Mouse (Mus musculus): Measurements from ENCODE around the gene Cfap43.

Gene Cfap43

GRCm38 (mm10) chr19:47795009-47795728 is 123.9 kb downstream of the Cfap43 start:
- DNase-seq (ENCODE audit: low read depth, low spot score), result peak; percentile 11

- no peak for DNase-seq (ENCODE audit: low read depth, low spot score)
These were observed 124.8 kb downstream of the Cfap43 start for GRCm38 (mm10) chr19:47794331-47794730.

- no peak for DNase-seq (ENCODE audit: low read depth, low spot score)
These were observed 128.6 kb downstream of the Cfap43 start for GRCm38 (mm10) chr19:47790316-47791020.

GRCm38 (mm10) chr19:47783898-47784297 is 135.2 kb downstream of the Cfap43 start:
- DNase-seq (ENCODE audit: low read depth, low spot score), result no peak

DNA sequence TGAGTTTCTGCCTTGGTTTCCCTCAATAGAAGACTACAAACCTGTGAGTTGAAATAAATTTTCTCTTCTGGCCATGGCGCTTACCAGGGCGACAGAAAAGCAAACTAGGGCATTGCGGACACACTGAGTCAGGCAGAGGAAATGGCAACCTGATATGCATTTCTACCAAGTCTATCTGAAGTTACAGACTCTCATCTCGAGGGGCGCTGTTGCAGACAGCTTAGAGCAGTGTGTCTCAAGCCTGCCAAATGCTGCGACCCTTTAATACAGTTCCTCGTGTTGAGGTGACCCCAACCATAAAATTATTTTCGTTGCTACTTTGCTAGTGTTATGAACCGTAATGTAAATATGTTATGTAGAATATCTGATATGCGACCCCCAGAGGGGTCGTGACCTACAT is 138.1 kb downstream of the Cfap43 start:
- DNase-seq (ENCODE audit: low read depth, low spot score), result no peak

- DNase-seq (ENCODE audit: low read depth, low spot score), result no peak
These were observed 138.9 kb downstream of the Cfap43 start for GRCm38 (mm10) chr19:47780145-47780544.

- no peak for DNase-seq (ENCODE audit: low read depth, low spot score)
These were observed 141.2 kb downstream of the Cfap43 start for GRCm38 (mm10) chr19:47777847-47778246.

GRCm38 (mm10) chr19:47755625-47756024 is 163.5 kb downstream of the Cfap43 start:
- no peak for DNase-seq (ENCODE audit: low read depth, low spot score)

DNA sequence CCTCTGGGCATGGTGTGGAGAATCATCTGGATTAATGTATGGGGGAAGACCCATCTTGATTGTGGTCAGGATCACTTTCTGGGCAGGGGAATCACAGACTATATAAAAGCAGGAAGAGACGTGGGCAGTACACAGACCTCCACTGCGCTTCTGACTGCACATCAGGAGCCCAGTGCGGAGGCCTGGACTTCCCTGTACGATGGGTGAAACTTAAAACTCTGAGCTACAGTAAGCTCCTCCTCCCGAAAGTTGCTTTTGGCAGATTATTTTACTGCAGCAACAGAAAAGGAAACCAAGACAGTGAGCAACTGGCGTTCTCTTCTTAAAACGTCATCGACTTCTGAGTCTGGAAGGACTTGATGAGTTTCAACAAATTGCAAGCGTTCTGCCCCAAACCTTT is 164.2 kb downstream of the Cfap43 start:
- DNase-seq (ENCODE audit: low read depth, low spot score), result peak; percentile 17

GRCm38 (mm10) chr19:47753921-47754320 is 165.2 kb downstream of the Cfap43 start:
- no peak for DNase-seq (ENCODE audit: low read depth, low spot score)

- DNase-seq (ENCODE audit: low read depth, low spot score), result no peak
These were observed 166.6 kb downstream of the Cfap43 start for GRCm38 (mm10) chr19:47752456-47752855.

DNA sequence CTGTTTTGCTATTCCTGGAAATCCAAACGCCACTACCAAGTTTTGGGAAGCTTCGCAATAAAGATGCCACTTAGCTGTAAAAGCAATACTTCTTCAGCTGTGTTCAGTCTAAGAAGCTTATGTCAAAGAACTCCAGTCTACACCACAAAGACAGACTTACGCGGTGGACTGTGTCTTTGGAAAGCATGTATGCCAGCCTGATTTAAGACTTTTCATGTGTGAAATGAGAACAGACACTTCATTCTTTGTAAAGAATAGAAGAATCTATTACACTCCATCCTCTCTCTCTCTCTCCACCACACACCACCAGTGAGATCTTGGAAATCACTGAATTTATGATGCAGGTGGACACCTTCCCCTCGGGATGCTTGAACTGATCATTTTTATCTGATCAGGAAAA is 168.7 kb downstream of the Cfap43 start:
- no peak for DNase-seq (ENCODE audit: low read depth, low spot score)

- no peak for DNase-seq (ENCODE audit: low read depth, low spot score)
These were observed 170.1 kb downstream of the Cfap43 start for GRCm38 (mm10) chr19:47748950-47749349.

DNA sequence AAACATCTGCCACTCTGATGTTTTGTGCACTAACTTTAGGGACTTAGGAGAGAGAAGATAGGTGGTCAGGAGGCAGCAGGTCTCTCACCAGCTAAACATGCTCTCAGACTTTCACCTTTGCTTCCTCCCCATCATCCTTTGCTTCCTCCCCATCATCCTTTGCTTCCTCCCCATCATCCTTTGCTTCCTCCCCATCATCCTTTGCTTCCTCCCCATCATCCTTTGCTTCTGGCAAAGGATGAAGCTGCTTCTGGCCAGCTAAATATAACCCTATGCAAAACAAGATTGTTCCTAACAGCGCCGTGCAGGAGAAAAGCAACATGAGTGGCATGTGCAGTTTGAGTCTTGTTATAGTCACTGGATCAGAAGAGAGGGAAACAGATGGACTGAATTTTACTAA is 172.0 kb downstream of the Cfap43 start:
- no peak for DNase-seq (ENCODE audit: low read depth, low spot score)

GRCm38 (mm10) chr19:47731931-47732330 is 187.2 kb downstream of the Cfap43 start:
- peak; percentile 60 for DNase-seq (ENCODE audit: low read depth, low spot score)

DNA sequence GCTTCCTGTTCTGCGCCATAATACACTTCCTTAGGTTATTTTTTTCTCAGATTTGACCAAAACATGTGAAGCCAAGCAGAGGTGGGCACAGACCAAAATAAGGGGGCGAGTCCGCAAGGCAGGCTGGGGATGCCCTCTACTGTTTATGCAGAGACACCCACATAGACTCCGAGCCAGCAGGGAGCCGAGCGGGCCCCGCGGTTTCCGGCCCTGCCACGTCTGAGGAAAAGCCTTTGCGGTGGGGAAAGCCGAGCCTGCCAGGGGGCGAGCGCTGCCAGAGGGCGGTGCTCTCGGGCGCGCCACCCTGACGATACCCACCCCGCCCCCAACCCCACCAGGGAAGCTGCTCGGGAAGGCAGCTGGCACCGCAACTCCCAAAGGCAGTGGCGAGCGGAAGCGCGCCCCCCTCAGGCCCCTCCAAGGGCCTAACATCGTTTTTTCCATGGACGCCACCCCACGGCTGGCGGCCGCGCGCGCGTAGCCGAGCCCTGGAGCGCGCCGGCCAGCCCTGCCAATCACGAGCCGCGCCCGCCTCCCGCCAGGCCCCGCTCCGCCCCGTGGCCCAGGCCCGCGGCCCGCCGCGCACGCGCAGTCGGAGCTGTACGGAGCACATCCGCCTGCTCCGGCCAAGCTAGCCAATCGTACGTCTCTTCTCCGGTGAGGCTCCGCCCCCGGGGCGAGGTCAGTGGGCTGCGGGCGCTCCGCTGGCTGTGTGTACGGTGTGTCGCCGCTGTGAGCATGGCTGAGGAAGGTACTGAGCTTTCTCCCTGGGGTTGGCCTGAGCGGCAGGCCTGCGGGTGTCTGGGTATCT is 187.8 kb downstream of the Cfap43 start, which contains the start of gene Sfr1:
Sfr1 (plus strand) TSS at position 612 of the 811 bp plus-strand sequence.
- peak; percentile 98 for DNase-seq (ENCODE audit: low read depth, low spot score)

DNA sequence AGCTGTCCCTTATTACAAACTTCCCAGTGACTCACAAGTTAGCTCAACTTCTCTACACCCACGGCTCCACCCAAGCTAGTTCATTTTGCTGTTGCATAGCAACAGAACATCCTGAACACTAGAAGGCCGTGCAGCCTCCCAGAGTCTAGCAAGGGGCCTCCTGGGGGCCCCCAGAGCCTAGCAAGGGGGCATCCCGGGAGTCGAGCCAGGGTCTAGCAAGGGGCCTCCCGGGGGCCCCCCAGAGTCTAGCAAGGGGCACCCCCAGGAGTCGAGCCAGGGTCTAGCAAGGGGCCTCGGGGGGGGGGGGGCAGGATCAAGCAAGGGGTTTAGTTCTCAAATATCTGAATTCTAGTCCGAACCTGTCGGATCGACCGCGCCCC is 188.4 kb downstream of the Cfap43 start:
- DNase-seq (ENCODE audit: low read depth, low spot score), result peak; percentile 85

- no peak for DNase-seq (ENCODE audit: low read depth, low spot score)
These were observed 193.4 kb downstream of the Cfap43 start for GRCm38 (mm10) chr19:47725643-47726140.

GRCm38 (mm10) chr19:47724903-47725302 is 194.2 kb downstream of the Cfap43 start:
- DNase-seq (ENCODE audit: low read depth, low spot score), result no peak

DNA sequence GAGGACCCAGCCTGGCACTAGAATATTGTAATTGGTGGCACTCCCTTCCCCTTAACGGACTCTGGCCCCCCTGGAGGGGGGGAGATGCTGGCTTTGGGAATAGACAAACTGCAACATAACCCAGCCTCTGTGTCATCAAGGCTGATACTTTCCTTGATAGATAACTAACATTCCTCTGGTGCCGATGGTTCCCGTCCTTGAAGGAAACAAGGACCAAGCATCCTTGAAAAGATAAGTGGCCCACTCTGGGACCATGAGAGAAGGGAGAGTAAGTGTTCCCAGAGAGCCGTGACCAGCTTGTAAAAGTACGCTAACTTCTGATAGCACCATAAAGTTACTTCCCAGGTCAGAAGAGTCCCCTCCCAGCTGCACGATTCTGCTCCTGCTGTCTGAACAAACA is 196.6 kb downstream of the Cfap43 start:
- DNase-seq (ENCODE audit: low read depth, low spot score), result no peak

- no peak for DNase-seq (ENCODE audit: low read depth, low spot score)
These were observed 199.9 kb downstream of the Cfap43 start for GRCm38 (mm10) chr19:47719147-47719546.

DNA sequence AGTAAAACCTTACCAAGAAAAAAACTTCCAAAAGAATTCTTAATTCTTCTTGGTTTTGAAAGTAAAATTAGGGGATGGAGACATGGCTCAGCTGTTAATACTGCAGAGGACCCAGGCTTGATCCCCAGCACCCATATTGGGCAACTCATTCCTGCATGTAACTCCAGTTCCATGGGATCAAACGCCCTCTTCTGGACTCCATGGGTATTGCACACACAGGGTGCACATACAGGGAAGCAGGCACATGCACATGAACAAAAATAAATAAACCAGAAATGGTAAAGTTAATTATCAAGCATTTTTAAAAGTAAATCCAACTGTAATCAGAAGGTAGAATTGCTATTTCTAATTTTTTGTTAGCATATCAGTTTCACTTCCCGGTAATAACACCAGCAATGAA is 202.9 kb downstream of the Cfap43 start:
- DNase-seq (ENCODE audit: low read depth, low spot score), result no peak
